ENCODE assay signal across 11 mouse cellular contexts in genomic region chr8:120250750-120251410, GRCm38 (mm10). TPM values are rescaled to one million over a fixed set of nuclear protein-coding genes. Genes with fewer than 3 reads are reported as not detected.
A peak's percentile ranks its signal among the peaks of the same experiment; 100 is the strongest.
DNase-seq lines count a peak whose midpoint lies in the region; ATAC-seq lines count a peak whose summit lies in the region.
"Had no signal": no experiment of that assay in that cellular context is flagged by ENCODE, and none has a peak within 500 bp of the region (broad histone marks: within the 10 kb centered on the region; RNA-seq: fewer than 3 reads in every experiment).

No protein-coding gene starts in this region.

- ATAC-seq in kidney, embryonic 15.5 days (replicated peaks; ENCODE audit: low FRiP score), result no peak
- peak; percentile 20; the same call in 1 of the 2 replicates for ATAC-seq in forebrain, embryonic 12.5 days (ENCODE audit: low FRiP score)
- no peak for ATAC-seq in intestine, embryonic 16.5 days
- no peak for ATAC-seq in megakaryocyte progenitor cell, adult 5-6 weeks (replicated peaks; ENCODE audit: poor library complexity)

- H3K4me1 ChIP-seq in kidney, embryonic 15.5 days, result peaks cover 47% of the 10 kb centered on the region
- peaks cover 35% of the 10 kb centered on the region for H3K4me1 ChIP-seq in forebrain, embryonic 12.5 days
- peaks cover 45% of the 10 kb centered on the region for H3K4me1 ChIP-seq in intestine, embryonic 16.5 days (ENCODE audit: control insufficient read depth, insufficient read depth, low read length)

- H3K27me3 ChIP-seq in kidney, embryonic 15.5 days, result no peaks in the 10 kb centered on the region
- H3K27me3 ChIP-seq in forebrain, embryonic 12.5 days, result no peaks in the 10 kb centered on the region
- no peaks in the 10 kb centered on the region for H3K27me3 ChIP-seq in intestine, embryonic 16.5 days (replicated peaks; ENCODE audit: control insufficient read depth, insufficient read depth, low read length)
- H3K27me3 ChIP-seq: embryonic facial prominence, embryonic 12.5 days had no signal

- no peak overlapping the region for H3K9ac ChIP-seq in kidney, embryonic 15.5 days
- H3K9ac ChIP-seq in forebrain, embryonic 12.5 days, result no peak overlapping the region
- peak overlapping the region; percentile 2; the same call in 1 of the 2 replicates for H3K9ac ChIP-seq in intestine, embryonic 16.5 days (ENCODE audit: low read depth, low read length)
- H3K9ac ChIP-seq: embryonic facial prominence, embryonic 12.5 days had no signal

- no peaks in the 10 kb centered on the region for H3K9me3 ChIP-seq in kidney, embryonic 15.5 days (replicated peaks)
- H3K9me3 ChIP-seq in forebrain, embryonic 12.5 days, result no peaks in the 10 kb centered on the region
- H3K9me3 ChIP-seq in intestine, embryonic 16.5 days (ENCODE audit: control insufficient read depth, low read length), result 0 out of 2 replicates have a peak, but pooled peaks cover 2% of the 10 kb centered on the region
- H3K9me3 ChIP-seq: embryonic facial prominence, embryonic 12.5 days; G1E had no signal

- no peaks in the 10 kb centered on the region for H3K36me3 ChIP-seq in kidney, embryonic 15.5 days
- no peaks in the 10 kb centered on the region for H3K36me3 ChIP-seq in forebrain, embryonic 12.5 days (replicated peaks)
- no peaks in the 10 kb centered on the region for H3K36me3 ChIP-seq in intestine, embryonic 16.5 days (ENCODE audit: control insufficient read depth, insufficient read depth, low read length)
- H3K36me3 ChIP-seq: embryonic facial prominence, embryonic 12.5 days; G1E had no signal

- H3K4me3 ChIP-seq in kidney, embryonic 15.5 days (replicated peaks), result no peak overlapping the region
- H3K4me3 ChIP-seq in forebrain, embryonic 12.5 days (replicated peaks), result no peak overlapping the region
- no peak overlapping the region for H3K4me3 ChIP-seq in intestine, embryonic 16.5 days (ENCODE audit: low read length)
- H3K4me3 ChIP-seq: embryonic facial prominence, embryonic 12.5 days had no signal

- DNase-seq in kidney, adult 18-20 months, result no peak
- peak; percentile 79 for DNase-seq in retina, adult 2 months (ENCODE audit: low read depth, low spot score)
- DNase-seq in spleen, postnatal 36 days (ENCODE audit: low spot score in 2 of 2), result no peak
- DNase-seq in urinary bladder, postnatal 14 days (ENCODE audit: low spot score), result no peak

- peak overlapping the region; percentile 48; the same call in 1 of the 2 replicates for H3K27ac ChIP-seq in kidney, embryonic 15.5 days
- H3K27ac ChIP-seq in forebrain, embryonic 12.5 days, result peak overlapping the region; percentile 60
- H3K27ac ChIP-seq in intestine, embryonic 16.5 days (ENCODE audit: low read length), result peak overlapping the region; percentile 5

- WGBS in kidney, embryonic 15.5 days, result 66% methylated on average over 16 of the region's 16 CpGs
- WGBS in forebrain, embryonic 12.5 days, result 68% methylated on average over 16 of the region's 16 CpGs
- 73% methylated on average over 16 of the region's 16 CpGs for WGBS in intestine, embryonic 16.5 days

- no peak overlapping the region for H3K4me2 ChIP-seq in kidney, embryonic 15.5 days
- no peak overlapping the region for H3K4me2 ChIP-seq in forebrain, embryonic 12.5 days
- H3K4me2 ChIP-seq in intestine, embryonic 16.5 days (ENCODE audit: low read depth, low read length), result no peak overlapping the region
- H3K4me2 ChIP-seq: embryonic facial prominence, embryonic 12.5 days; heart, embryonic 11.5 days had no signal

RNA-seq across cellular contexts. Expression of gene Gse1, which starts 22.6 kb away (rescaled TPM):
- 8.3 and 10.0 TPM in 2 replicates for polyA plus RNA-seq in kidney, embryonic 15.5 days (2015; fragmentation: Nextera tagmentation; extraction: Ambion mirVana)
- polyA plus RNA-seq in forebrain, embryonic 12.5 days (2016; fragmentation: Nextera tagmentation; extraction: Ambion mirVana), result 20.4 and 27.0 TPM in 2 replicates
- polyA plus RNA-seq in intestine, embryonic 16.5 days (2015; fragmentation: Nextera tagmentation; extraction: Ambion mirVana), result 7.3 and 8.3 TPM in 2 replicates
- total RNA-seq in megakaryocyte progenitor cell, adult 5-6 weeks (2015), result 32.0 and 32.6 TPM in 2 replicates
- 10.0 and 11.2 TPM in 2 replicates for total RNA-seq in megakaryocyte progenitor cell, adult 5-6 weeks (2017)

Comparison
In these comparisons a context has a peak if more than half of its experiments do, and no peak if none do; other contexts are left out.
1. H3K27ac ChIP-seq: peak in every context shown above with its lines; median percentile 60 in forebrain, embryonic 12.5 days; 48 in kidney, embryonic 15.5 days; 5 in intestine, embryonic 16.5 days.